Mouse (Mus musculus) kidney, postnatal 0 days (tissue): ENCODE data around the gene Neurl1b. TPM values are rescaled to one million over a fixed set of nuclear protein-coding genes. Genes with fewer than 3 reads are reported as not detected.

Experiments
- ATAC-seq: fragments of 200-750 bp; cut with Nextera tagmentation; replicated peaks from 2 replicates; pipeline ENCODE4 v1.8.0; 2017; ENCODE audit warnings: low read depth, moderate number of reproducible peaks, moderate TSS enrichment, moderate library complexity; ENCODE audit not compliant: low FRiP score
- DNase-seq: peaks from one replicate; pipeline ENCODE4 v3.0.0-alpha.2; 2016; ENCODE audit warnings: low spot score
- H3K27ac ChIP-seq: fragments of 300-500 bp; sonication (generic); 2 replicates; pipeline ENCODE4 v1.5.1; 2014; ENCODE audit warnings: mild to moderate bottlenecking
- H3K27me3 ChIP-seq: fragments of 300-500 bp; sonication (generic); 2 replicates; pipeline ENCODE4 v1.6.1; 2014; ENCODE audit warnings: low read length, mixed read lengths; ENCODE audit not compliant: insufficient read depth
- H3K36me3 ChIP-seq: fragments of 300-500 bp; sonication (generic); 2 replicates; pipeline ENCODE4 v1.6.1; 2014; ENCODE audit warnings: low read length, mixed read lengths; ENCODE audit not compliant: insufficient read depth
- H3K4me1 ChIP-seq: fragments of 300-500 bp; sonication (generic); replicated peaks from 2 replicates; pipeline ENCODE4 v1.6.1; 2014; ENCODE audit warnings: antibody characterized with exemption, low read length, mixed read lengths; ENCODE audit not compliant: insufficient read depth
- H3K4me2 ChIP-seq: fragments of 300-500 bp; sonication (generic); 2 replicates; pipeline ENCODE4 v1.6.1; 2014; ENCODE audit warnings: mild to moderate bottlenecking, low read length, moderate library complexity, mixed read lengths
- H3K4me3 ChIP-seq: fragments of 300-500 bp; sonication (generic); replicated peaks from 2 replicates; pipeline ENCODE4 v1.5.1; 2014; ENCODE audit warnings: low read depth, low read length
- H3K9ac ChIP-seq: fragments of 300-500 bp; sonication (generic); 2 replicates; pipeline ENCODE4 v1.6.1; 2014; ENCODE audit warnings: low read depth, low read length
- H3K9me3 ChIP-seq: fragments of 300-500 bp; sonication (generic); replicated peaks from 2 replicates; pipeline ENCODE4 v1.6.1; 2016; ENCODE audit warnings: low read length, inconsistent platforms, mixed read lengths
- CTCF ChIP-seq: IDR thresholded peaks from 2 replicates; pipeline ENCODE4 v1.5.1; 2016; ENCODE audit warnings: antibody characterized with exemption, low read depth, mild to moderate bottlenecking, moderate library complexity
- WGBS: fragments of 180-500 bp; shearing (Covaris S2); extraction: QIAGEN DNeasy Blood & Tissue Kit; methylation state at CpG from one replicate; pipeline ENCODE4 v1.1.7; 2014; 5-methylcytosine and 5-hydroxymethylcytosine counted together
- polyA plus RNA-seq: library from polyadenylated mRNA; unstranded; fragments of >200 nt; fragmentation: Nextera tagmentation; extraction: Ambion mirVana; gene quantifications from 2 replicates; pipeline ENCODE4 v1.2.1, GENCODE M21; 2015

The Neurl1b gene
- polyA plus RNA-seq, 1 experiment from 2014 or later, result 1.6 TPM

GRCm38 (mm10) chr17:26442197-26442596 is 27.6 kb downstream of the Neurl1b start:
- peaks cover 25% of the 10 kb centered on the region; the same call in 1 of the 2 replicates for H3K36me3 ChIP-seq
- H3K9me3 ChIP-seq, result no peaks in the 10 kb centered on the region
- no peak overlapping the region for H3K27ac ChIP-seq
- TF ChIP-seq CTCF, result no peak
- H3K4me3 ChIP-seq, result no peak overlapping the region
- DNase-seq (no peak), ATAC-seq (no peak)
- WGBS, result 94% methylated on average over 6 of the region's 6 CpGs
- H3K27me3 ChIP-seq, result 0 out of 2 replicates have a peak, but pooled peaks cover 5% of the 10 kb centered on the region
- H3K4me1 ChIP-seq, result 0 out of 2 replicates have a peak, but pooled peaks cover 5% of the 10 kb centered on the region
- no peak overlapping the region for H3K9ac ChIP-seq
- no peak overlapping the region for H3K4me2 ChIP-seq

GRCm38 (mm10) chr17:26443865-26444264 is 29.2 kb downstream of the Neurl1b start:
- no peak for ATAC-seq
- WGBS, result 69% methylated on average over 4 of the region's 4 CpGs

GRCm38 (mm10) chr17:26449472-26449871 is 34.8 kb downstream of the Neurl1b start:
- H3K9me3 ChIP-seq, result no peaks in the 10 kb centered on the region
- TF ChIP-seq CTCF, result no peak
- 56% methylated on average over 3 of the region's 3 CpGs for WGBS

More at GRCm38 (mm10) chr17:26443865-26444264, 29.2 kb downstream of the Neurl1b start:
- no peak for DNase-seq
- no peak for TF ChIP-seq CTCF
- Histone ChIP-seq H3K27ac (no peak overlapping the region), H3K4me2 (no peak overlapping the region), H3K9ac (no peak overlapping the region), H3K4me3 (no peak overlapping the region), H3K36me3 (peaks cover 25% of the 10 kb centered on the region; the same call in 1 of the 2 replicates), H3K9me3 (no peaks in the 10 kb centered on the region), H3K4me1 (0 out of 2 replicates have a peak, but pooled peaks cover 3% of the 10 kb centered on the region), H3K27me3 (0 out of 2 replicates have a peak, but pooled peaks cover 3% of the 10 kb centered on the region)

DNA sequence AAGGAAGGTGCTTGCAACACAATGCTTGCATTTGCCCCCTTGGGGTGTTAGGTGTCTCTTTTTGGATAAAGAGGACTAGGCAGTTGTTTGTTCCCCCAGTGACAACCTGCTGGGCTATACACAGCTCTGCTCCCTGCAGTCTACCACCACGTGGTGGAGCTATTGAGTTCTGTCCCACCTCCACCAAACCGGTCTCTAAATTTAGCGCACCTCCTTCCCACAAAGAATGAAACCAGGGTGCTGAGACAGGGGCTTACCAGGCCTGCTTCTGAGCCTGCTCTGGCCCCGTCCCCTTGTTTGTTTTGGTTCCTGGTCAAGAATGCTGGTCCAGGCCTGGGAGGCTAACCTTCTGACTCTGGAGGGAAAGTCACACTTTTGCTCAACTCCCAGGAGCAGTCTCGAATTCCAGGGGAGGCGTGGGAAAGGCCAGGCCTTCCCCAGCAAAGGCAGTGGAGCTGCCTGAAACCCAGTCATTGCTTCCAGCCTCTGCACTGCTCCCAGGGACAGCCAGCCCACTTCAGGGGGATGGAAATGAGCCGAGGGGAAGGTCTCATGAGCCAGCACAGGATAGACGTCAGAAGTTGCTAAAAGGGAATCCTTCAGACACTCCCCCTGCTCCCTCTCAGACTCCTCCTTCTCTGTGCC is 37.1 kb downstream of the Neurl1b start:
- DNase-seq, result peak; percentile 76
- Histone ChIP-seq H3K27ac (peak overlapping the region; percentile 67), H3K4me2 (no peak overlapping the region), H3K9ac (no peak overlapping the region), H3K27me3 (no peaks in the 10 kb centered on the region), H3K4me3 (no peak overlapping the region), H3K36me3 (no peaks in the 10 kb centered on the region), H3K9me3 (no peaks in the 10 kb centered on the region), H3K4me1 (peaks cover 13% of the 10 kb centered on the region; the same call in 1 of the 2 replicates)
- peak; percentile 71 for TF ChIP-seq CTCF
- 17% methylated on average over 8 of the region's 8 CpGs for WGBS
- peak; percentile 53; the same call in 1 of the 2 replicates for ATAC-seq

More at GRCm38 (mm10) chr17:26449472-26449871, 34.8 kb downstream of the Neurl1b start:
- DNase-seq (no peak), ATAC-seq (no peak)
- no peaks in the 10 kb centered on the region for H3K27me3 ChIP-seq
- no peak overlapping the region for H3K4me3 ChIP-seq
- H3K9ac ChIP-seq, result no peak overlapping the region
- H3K27ac ChIP-seq, result no peak overlapping the region
- H3K4me1 ChIP-seq, result peaks cover 11% of the 10 kb centered on the region; the same call in 1 of the 2 replicates
- no peak overlapping the region for H3K4me2 ChIP-seq
- 0 out of 2 replicates have a peak, but pooled peaks cover 6% of the 10 kb centered on the region for H3K36me3 ChIP-seq

- Histone ChIP-seq H3K27ac (peak overlapping the region; percentile 67; the same call in 1 of the 2 replicates), H3K27me3 (no peaks in the 10 kb centered on the region), H3K4me1 (peaks cover 16% of the 10 kb centered on the region; the same call in 1 of the 2 replicates), H3K4me3 (no peak overlapping the region), H3K4me2 (no peak overlapping the region), H3K9ac (no peak overlapping the region), H3K9me3 (no peaks in the 10 kb centered on the region), H3K36me3 (no peaks in the 10 kb centered on the region)
- ATAC-seq (no peak), DNase-seq (peak; percentile 89)
- TF ChIP-seq CTCF, result peak; percentile 85
- WGBS, result 46% methylated on average over 5 of the region's 5 CpGs
Observed at GRCm38 (mm10) chr17:26452371-26452972, 37.8 kb downstream of the Neurl1b start.

- no peak overlapping the region for H3K4me2 ChIP-seq
- H3K27ac ChIP-seq, result no peak overlapping the region
- no peak overlapping the region for H3K4me3 ChIP-seq
- no peaks in the 10 kb centered on the region for H3K9me3 ChIP-seq
- no peaks in the 10 kb centered on the region for H3K36me3 ChIP-seq
- no peaks in the 10 kb centered on the region for H3K27me3 ChIP-seq
- no peak for TF ChIP-seq CTCF
- ATAC-seq (peak; percentile 61; the same call in 1 of the 2 replicates), DNase-seq (peak; percentile 44)
- H3K9ac ChIP-seq, result no peak overlapping the region
- H3K4me1 ChIP-seq, result peaks cover 5% of the 10 kb centered on the region; the same call in 1 of the 2 replicates
Observed at GRCm38 (mm10) chr17:26457506-26457905, 42.9 kb downstream of the Neurl1b start.
